Mouse (Mus musculus) embryonic fibroblast, embryonic 13.5 days (primary cell): ENCODE results near the gene Treh. TPM values are rescaled to one million over a fixed set of nuclear protein-coding genes. Genes with fewer than 3 reads are reported as not detected.
"Not testable (repeated sequence)": the region's sequence is repeated elsewhere in the genome, so short reads cannot be mapped to it uniquely, and the experiment has no call there.

ENCODE experiments used
- H3K27ac ChIP-seq: 2 replicates; pipeline ENCODE4 v1.5.1; 2012; ENCODE audit warnings: low read length, control low read depth, inconsistent platforms; ENCODE audit not compliant: insufficient read depth
- H3K4me1 ChIP-seq: 2 replicates; pipeline ENCODE4 v1.6.1; 2011; ENCODE audit warnings: low read length; ENCODE audit not compliant: control insufficient read depth, insufficient read depth
- H3K4me3 ChIP-seq: 2 replicates; pipeline ENCODE4 v1.5.1; 2011; ENCODE audit warnings: mild to moderate bottlenecking, control low read depth, low read length; ENCODE audit not compliant: insufficient read depth
- CTCF ChIP-seq: IDR thresholded peaks from 2 replicates; pipeline ENCODE4 v1.5.1; 2011; ENCODE audit warnings: mild to moderate bottlenecking, control low read depth, low read length, moderate library complexity, borderline replicate concordance; ENCODE audit not compliant: insufficient read depth
- POLR2A ChIP-seq: IDR thresholded peaks from 2 replicates; pipeline ENCODE4 v1.6.1; 2011; ENCODE audit warnings: low read depth, mild to moderate bottlenecking, control low read depth, low read length, moderate library complexity
- polyA plus RNA-seq: library from polyadenylated mRNA; stranded (reverse); fragments of >200 nt; gene quantifications from 2 replicates; pipeline ENCODE4 v1.2.4, GENCODE M21; 2011; ENCODE audit warnings: low read depth; ENCODE audit not compliant: missing spikeins, insufficient read length

Gene Treh
- not detected in 2 replicates for polyA plus RNA-seq

DNA sequence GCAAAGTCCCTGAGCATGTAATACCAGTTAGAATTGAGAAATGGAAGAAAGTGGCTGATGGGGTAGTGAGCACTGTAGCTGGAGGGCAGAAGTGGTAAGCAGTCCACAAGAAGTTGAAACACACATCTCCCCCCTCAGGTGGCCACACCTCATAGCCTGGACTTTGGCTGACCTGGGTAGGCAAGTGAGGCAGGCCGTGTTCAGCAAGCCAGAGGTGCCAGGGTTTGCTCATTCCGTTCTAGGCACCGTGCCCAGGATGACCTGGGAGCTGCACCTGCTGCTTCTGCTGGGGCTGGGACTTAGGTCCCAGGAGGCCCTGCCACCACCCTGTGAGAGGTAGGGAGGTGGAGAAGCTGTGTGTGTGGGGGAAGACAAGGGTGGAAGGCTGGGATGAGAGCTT lies at the start of gene Treh:
TSS of gene Treh (plus strand) at position 229 of the 400 bp plus-strand sequence.
- TF ChIP-seq CTCF (no peak), POLR2A (no peak)
- H3K27ac ChIP-seq = no peak within 1 kb of the TSS
- no peak within 1 kb of the TSS for H3K4me3 ChIP-seq
- H3K4me1 ChIP-seq = no peaks in the 10 kb centered on the region

DNA sequence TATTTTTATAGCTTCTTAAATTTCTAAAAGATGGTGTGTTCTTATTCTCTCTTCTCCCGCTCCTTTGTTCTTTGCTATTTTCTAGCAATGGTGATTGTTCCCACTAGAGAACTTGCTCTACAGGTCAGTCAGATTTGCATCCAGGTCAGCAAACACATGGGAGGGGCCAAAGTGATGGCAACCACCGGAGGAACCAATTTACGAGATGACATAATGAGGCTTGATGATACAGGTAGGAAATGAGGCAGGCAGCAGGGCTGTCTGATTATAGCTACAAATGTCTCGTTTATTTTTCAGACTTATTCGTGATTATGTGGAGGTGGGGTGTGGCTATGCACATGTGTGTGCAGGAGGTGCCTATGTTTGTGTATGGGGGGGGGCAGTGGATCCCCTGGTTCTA lies 48.6 kb upstream of the Treh start:
- Histone ChIP-seq H3K4me1 (no peaks in the 10 kb centered on the region), H3K4me3 (no peak overlapping the region), H3K27ac (no peak overlapping the region)
- TF ChIP-seq POLR2A = no peak

DNA sequence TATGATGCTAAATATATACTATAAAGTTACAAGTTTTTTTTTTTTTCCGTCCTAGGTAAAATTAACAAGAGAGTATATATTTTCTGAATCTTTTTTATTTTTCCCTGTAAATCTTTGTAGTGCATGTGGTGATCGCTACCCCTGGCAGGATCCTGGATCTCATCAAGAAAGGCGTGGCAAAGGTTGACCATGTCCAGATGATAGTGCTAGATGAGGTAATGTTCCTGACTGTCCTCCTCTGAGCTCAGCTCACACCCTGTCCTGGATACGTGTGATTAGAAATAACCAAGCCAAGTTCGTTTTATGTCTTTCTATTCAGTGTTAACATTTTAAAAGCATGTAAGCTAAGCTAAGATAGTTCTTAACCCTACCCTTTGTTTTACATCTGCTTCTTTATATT lies 46.8 kb upstream of the Treh start:
- no peaks in the 10 kb centered on the region for H3K4me1 ChIP-seq
- H3K27ac ChIP-seq = no peak overlapping the region
- H3K4me3 ChIP-seq = no peak overlapping the region
- TF ChIP-seq POLR2A (no peak), CTCF (no peak)

DNA sequence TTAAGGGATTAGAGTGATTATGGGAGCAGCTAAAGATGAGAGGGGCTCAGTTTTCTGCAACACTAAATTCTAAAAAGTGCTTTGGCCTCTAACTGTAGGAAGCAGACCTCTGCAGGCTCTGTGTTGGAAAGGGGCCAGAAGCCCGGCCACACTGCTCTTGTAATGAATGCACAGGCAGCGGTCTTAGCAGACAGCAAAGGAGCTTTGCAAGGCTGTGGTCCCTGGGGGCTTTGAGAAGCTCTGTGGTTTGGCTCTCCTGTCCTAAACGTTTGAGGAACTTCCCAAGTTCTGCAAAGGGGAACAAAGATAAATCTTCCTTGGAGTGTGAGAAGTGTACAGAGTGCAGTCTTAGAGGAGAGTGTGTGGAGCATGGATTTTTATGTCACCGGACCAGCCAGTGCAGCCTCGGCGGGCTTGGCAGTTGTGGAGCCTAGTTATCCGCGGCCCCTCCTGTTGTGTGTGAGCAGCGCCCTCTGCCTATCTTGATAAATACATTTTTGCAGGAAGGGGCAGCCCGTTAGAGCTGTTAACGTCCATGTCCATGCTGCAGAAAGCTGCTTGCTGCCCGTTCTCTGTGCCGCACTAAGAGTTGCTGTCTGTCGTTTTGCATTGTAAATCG lies 35.4 kb upstream of the Treh start:
- TF ChIP-seq CTCF = no peak
- TF ChIP-seq POLR2A = no peak
- no peak overlapping the region for H3K27ac ChIP-seq
- H3K4me3 ChIP-seq = no peak overlapping the region
- no peaks in the 10 kb centered on the region for H3K4me1 ChIP-seq

DNA sequence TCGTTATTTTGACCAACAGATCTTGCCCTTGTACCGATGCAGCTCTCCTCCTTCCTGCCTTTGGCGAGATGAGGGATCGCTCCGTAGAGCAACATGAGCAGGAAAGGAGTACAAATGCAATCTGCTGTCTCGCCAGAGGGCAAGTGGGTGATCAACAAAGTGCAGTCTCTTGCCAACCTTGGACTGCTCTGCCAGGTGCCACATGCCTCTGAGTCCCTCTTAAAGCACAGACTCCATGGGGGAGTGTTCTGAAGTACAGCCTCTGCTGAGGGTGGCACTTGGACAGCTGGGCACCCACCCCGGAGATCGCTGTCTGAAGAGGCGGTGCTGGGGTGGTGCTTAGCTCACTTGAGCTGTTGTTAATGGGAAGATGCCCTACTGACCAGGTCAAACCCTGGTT lies 34.3 kb upstream of the Treh start:
- H3K4me1 ChIP-seq, H3K4me3 ChIP-seq: not testable (repeated sequence)

DNA sequence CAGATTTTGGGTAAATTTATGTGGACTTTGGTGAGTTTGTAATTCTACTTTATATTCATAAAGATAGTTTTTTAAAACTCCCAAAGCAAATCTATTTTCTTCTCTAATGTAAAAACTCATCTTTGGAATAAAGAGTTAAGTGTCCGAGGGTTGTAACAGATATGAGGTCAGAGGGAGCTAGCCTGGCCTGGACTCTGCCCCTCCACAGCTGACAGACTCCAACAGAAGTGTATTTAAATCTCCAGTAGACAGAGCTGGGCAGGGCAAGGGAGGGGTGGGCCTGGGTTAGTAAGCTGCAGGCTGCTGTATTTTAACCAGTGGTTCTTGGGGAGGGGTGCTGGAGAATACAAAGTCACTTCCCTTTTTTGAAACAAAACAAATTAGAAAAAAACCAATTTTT lies 33.0 kb upstream of the Treh start:
- H3K4me1 ChIP-seq, H3K27ac ChIP-seq, H3K4me3 ChIP-seq: not testable (repeated sequence)

More for the DNA sequence above, 34.3 kb upstream of the Treh start:
- not testable (repeated sequence) for H3K27ac ChIP-seq

DNA sequence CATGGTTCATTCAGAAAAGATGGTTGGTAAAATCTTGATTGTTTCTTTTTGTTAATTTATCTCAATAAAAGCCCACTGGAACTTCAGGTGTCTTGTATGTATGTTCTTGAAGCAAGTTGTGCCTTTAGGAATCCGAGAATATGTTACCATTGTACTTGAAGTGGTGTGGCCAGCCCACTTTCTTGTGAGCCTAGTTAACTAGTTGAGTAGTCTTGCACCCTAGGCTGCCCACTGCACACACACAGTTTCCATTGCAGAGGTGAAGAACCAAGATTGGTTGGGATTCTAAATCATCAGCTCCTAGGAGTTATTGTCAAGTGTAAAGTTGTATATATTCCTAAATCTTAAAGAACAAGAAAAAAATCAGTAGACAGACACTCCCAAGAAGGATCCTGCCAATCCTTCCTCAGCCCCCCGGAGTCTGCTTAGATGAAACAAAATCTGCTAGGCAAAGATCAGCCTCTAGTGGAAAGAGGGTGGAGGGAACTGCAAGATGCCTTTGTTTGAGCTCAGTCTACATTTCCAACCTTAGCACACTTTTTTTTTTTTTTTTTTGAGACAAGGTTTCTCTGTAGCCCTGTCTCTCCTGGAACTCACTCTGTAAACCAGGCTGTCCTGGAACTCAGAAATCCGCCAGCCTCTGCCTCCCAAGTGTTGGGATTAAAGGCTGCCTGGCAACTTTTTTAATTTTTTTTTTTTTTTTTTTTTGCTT lies 32.2 kb upstream of the Treh start:
- H3K4me1 ChIP-seq = no peaks in the 10 kb centered on the region
- no peak for TF ChIP-seq POLR2A
- TF ChIP-seq CTCF = no peak

DNA sequence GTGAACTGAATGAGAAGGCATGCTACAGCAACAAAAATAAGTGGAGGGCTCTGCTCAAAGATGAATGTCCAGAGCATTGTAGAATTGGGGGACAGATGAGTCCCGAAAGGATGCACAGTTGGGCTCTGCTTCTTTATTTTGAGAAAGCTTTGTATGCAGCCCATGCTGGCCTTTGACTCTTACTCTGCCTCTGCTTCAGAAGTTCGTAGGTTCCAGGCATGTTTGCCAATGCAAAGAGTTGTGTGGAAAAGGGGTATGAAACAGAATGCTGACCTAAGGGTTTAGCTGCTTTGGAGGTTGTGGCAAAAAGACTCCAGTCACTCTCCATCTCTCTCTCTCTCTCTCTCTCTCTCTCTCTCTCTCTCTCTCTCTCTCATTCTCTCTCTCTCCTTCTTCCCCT lies 31.4 kb upstream of the Treh start:
- no peak overlapping the region for H3K4me3 ChIP-seq
- H3K27ac ChIP-seq = no peak overlapping the region
- TF ChIP-seq POLR2A (no peak), CTCF (no peak)
- no peaks in the 10 kb centered on the region for H3K4me1 ChIP-seq

More for the DNA sequence above, 32.2 kb upstream of the Treh start:
- Histone ChIP-seq H3K27ac (no peak overlapping the region), H3K4me3 (no peak overlapping the region)

DNA sequence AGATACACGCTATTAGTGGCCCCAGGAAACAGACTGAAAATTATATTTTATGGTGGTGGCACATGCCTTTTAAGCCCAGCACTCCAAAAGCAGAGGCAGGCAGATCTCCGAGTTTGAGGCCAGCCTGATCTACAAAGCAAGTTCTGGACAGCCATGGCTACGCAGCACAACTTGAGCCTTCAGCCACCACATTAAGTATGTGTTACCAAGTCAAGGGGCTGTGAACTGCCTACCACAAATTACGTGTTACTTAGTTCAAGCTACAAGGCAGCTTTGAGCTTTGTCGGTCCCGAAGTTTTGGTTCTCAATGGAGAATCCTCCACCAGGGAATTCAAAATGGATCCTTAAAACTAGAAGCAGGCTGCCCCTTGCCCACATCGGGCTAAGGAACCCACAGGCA lies 29.9 kb upstream of the Treh start:
- H3K27ac ChIP-seq = no peak overlapping the region
- H3K4me1 ChIP-seq = no peaks in the 10 kb centered on the region
- H3K4me3 ChIP-seq = no peak overlapping the region
- no peak for TF ChIP-seq POLR2A
- no peak for TF ChIP-seq CTCF

DNA sequence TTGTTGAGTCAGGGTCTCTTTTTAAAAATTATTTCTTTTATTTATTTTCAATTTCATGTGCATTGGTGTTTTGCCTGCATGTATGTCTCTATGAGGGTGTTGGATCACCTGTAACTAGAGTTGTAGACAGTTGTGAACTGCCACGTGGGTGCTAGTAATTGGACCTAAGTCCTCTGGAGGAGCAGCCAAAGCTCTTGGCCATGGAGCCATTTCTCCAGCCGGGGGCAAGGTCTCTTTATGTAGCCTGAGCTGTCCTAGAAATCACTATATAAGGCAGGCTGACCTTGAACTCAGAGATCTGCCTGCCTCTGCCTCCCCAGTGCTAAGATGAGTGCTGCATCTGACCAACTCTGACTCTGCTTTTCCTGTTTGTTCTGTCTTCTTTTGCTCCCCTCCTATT lies 28.8 kb upstream of the Treh start:
- Histone ChIP-seq H3K4me3 (no peak overlapping the region), H3K27ac (no peak overlapping the region), H3K4me1 (no peaks in the 10 kb centered on the region)
- TF ChIP-seq CTCF (no peak), POLR2A (no peak)

DNA sequence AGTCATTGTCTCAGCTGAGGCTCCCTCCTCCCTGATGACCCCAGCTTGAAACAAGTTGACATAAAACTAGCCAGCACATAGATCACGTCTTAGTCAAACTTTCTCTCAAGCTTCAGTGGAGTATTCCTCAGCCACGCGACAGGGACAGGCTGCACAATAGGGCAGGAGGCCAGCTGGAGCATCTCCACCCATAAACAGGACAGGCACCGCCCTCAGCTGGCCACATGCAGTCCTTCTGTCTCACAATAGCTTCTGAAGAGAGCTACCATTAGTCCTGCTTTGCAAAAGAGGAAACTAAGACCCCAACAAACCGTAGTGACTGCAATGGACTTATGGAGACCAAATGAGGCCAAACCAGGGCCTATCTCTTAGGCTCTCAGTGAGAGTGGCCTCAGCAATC lies 27.6 kb upstream of the Treh start:
- TF ChIP-seq POLR2A (no peak), CTCF (no peak)

More for the DNA sequence above, 27.6 kb upstream of the Treh start:
- Histone ChIP-seq H3K4me3 (no peak overlapping the region), H3K27ac (no peak overlapping the region), H3K4me1 (no peaks in the 10 kb centered on the region)
